Mouse (Mus musculus): ENCODE measurements at regions not wholly inside any gene's neighbourhood (a gene's known extent, or its start where the extent isn't known, plus 50 kb on each side); places are given as distances from the start of the nearest gene placed in this dataset.

GRCm38 (mm10) chr11:56315221-56315987 lies 274.6 kb upstream of the Nmur2 start:
- no peaks in the 10 kb centered on the region for H3K9me3 ChIP-seq (ENCODE audit: control insufficient read depth, low read length)
- DNase-seq, result no peak
- 82% methylated on average over 5 of the region's 5 CpGs for WGBS
- no peak for ATAC-seq (ENCODE audit: low FRiP score, low TSS enrichment)
- H3K27ac ChIP-seq (replicated peaks; ENCODE audit: low read depth, low read length), result no peak overlapping the region
- no peak overlapping the region for H3K4me2 ChIP-seq (ENCODE audit: low read length)
- H3K9ac ChIP-seq (replicated peaks; ENCODE audit: low read length), result no peak overlapping the region
- H3K27me3 ChIP-seq (ENCODE audit: control insufficient read depth, insufficient read depth, low read length), result no peaks in the 10 kb centered on the region
- H3K4me1 ChIP-seq (ENCODE audit: control insufficient read depth, insufficient read depth, low read length), result no peaks in the 10 kb centered on the region
- no peaks in the 10 kb centered on the region for H3K36me3 ChIP-seq (ENCODE audit: control insufficient read depth, insufficient read depth, low read length)
- H3K4me3 ChIP-seq (replicated peaks; ENCODE audit: low read depth, low read length), result no peak overlapping the region

GRCm38 (mm10) chr11:56309549-56309948 lies 268.7 kb upstream of the Nmur2 start:
- Histone ChIP-seq H3K27ac (replicated peaks; ENCODE audit: low read depth, low read length) (no peak overlapping the region), H3K9ac (replicated peaks; ENCODE audit: low read length) (no peak overlapping the region)
- WGBS, result 87% methylated on average over 1 of the region's 1 CpGs

GRCm38 (mm10) chr11:56308383-56309105 lies 267.7 kb upstream of the Nmur2 start:
- DNase-seq (no peak), ATAC-seq (ENCODE audit: low FRiP score, low TSS enrichment) (no peak)
- Histone ChIP-seq H3K9me3 (ENCODE audit: control insufficient read depth, low read length) (no peaks in the 10 kb centered on the region), H3K4me1 (ENCODE audit: control insufficient read depth, insufficient read depth, low read length) (no peaks in the 10 kb centered on the region), H3K36me3 (ENCODE audit: control insufficient read depth, insufficient read depth, low read length) (no peaks in the 10 kb centered on the region), H3K27ac (replicated peaks; ENCODE audit: low read depth, low read length) (no peak overlapping the region), H3K4me2 (ENCODE audit: low read length) (no peak overlapping the region), H3K9ac (replicated peaks; ENCODE audit: low read length) (no peak overlapping the region), H3K4me3 (replicated peaks; ENCODE audit: low read depth, low read length) (no peak overlapping the region), H3K27me3 (ENCODE audit: control insufficient read depth, insufficient read depth, low read length) (no peaks in the 10 kb centered on the region)
- WGBS, result 86% methylated on average over 5 of the region's 5 CpGs

More at GRCm38 (mm10) chr11:56309549-56309948, 268.7 kb upstream of the Nmur2 start:
- no peak for ATAC-seq (ENCODE audit: low FRiP score, low TSS enrichment)
- Histone ChIP-seq H3K4me3 (replicated peaks; ENCODE audit: low read depth, low read length) (no peak overlapping the region), H3K27me3 (ENCODE audit: control insufficient read depth, insufficient read depth, low read length) (no peaks in the 10 kb centered on the region), H3K9me3 (ENCODE audit: control insufficient read depth, low read length) (no peaks in the 10 kb centered on the region), H3K4me1 (ENCODE audit: control insufficient read depth, insufficient read depth, low read length) (no peaks in the 10 kb centered on the region), H3K36me3 (ENCODE audit: control insufficient read depth, insufficient read depth, low read length) (no peaks in the 10 kb centered on the region), H3K4me2 (ENCODE audit: low read length) (no peak overlapping the region)
- DNase-seq, result no peak

GRCm38 (mm10) chr11:56307051-56307450 lies 266.2 kb upstream of the Nmur2 start:
- no peak overlapping the region for H3K9ac ChIP-seq (replicated peaks; ENCODE audit: low read length)
- H3K4me3 ChIP-seq (replicated peaks; ENCODE audit: low read depth, low read length), result no peak overlapping the region
- H3K4me1 ChIP-seq (ENCODE audit: control insufficient read depth, insufficient read depth, low read length), result no peaks in the 10 kb centered on the region
- DNase-seq (peak; percentile 17), ATAC-seq (ENCODE audit: low FRiP score, low TSS enrichment) (no peak)
- WGBS, result 33% methylated on average over 3 of the region's 3 CpGs
- H3K4me2 ChIP-seq (ENCODE audit: low read length), result no peak overlapping the region
- no peak overlapping the region for H3K27ac ChIP-seq (replicated peaks; ENCODE audit: low read depth, low read length)
- H3K9me3 ChIP-seq (ENCODE audit: control insufficient read depth, low read length), result no peaks in the 10 kb centered on the region
- no peaks in the 10 kb centered on the region for H3K36me3 ChIP-seq (ENCODE audit: control insufficient read depth, insufficient read depth, low read length)
- no peaks in the 10 kb centered on the region for H3K27me3 ChIP-seq (ENCODE audit: control insufficient read depth, insufficient read depth, low read length)

- H3K4me1 ChIP-seq (ENCODE audit: control insufficient read depth, insufficient read depth, low read length), result peaks cover 7% of the 10 kb centered on the region; the same call in 1 of the 2 replicates
- ATAC-seq (ENCODE audit: low FRiP score, low TSS enrichment) (peak; percentile 20; the same call in 1 of the 2 replicates), DNase-seq (peak; percentile 64)
- no peaks in the 10 kb centered on the region for H3K36me3 ChIP-seq (ENCODE audit: control insufficient read depth, insufficient read depth, low read length)
- WGBS, result 48% methylated on average over 13 of the region's 13 CpGs
- H3K27me3 ChIP-seq (ENCODE audit: control insufficient read depth, insufficient read depth, low read length), result no peaks in the 10 kb centered on the region
- no peak overlapping the region for H3K4me3 ChIP-seq (replicated peaks; ENCODE audit: low read depth, low read length)
- no peaks in the 10 kb centered on the region for H3K9me3 ChIP-seq (ENCODE audit: control insufficient read depth, low read length)
- H3K9ac ChIP-seq (replicated peaks; ENCODE audit: low read length), result no peak overlapping the region
- H3K4me2 ChIP-seq (ENCODE audit: low read length), result peak overlapping the region; percentile 19
- H3K27ac ChIP-seq (replicated peaks; ENCODE audit: low read depth, low read length), result peak overlapping the region; percentile 58
Observed at GRCm38 (mm10) chr11:56290651-56291578, 250.1 kb upstream of the Nmur2 start.

- no peak overlapping the region for H3K4me3 ChIP-seq (replicated peaks; ENCODE audit: low read depth, low read length)
- no peak overlapping the region for H3K4me2 ChIP-seq (ENCODE audit: low read length)
- WGBS, result 90% methylated on average over 2 of the region's 2 CpGs
- H3K4me1 ChIP-seq (ENCODE audit: control insufficient read depth, insufficient read depth, low read length), result peaks cover 4% of the 10 kb centered on the region; the same call in 1 of the 2 replicates
- H3K27me3 ChIP-seq (ENCODE audit: control insufficient read depth, insufficient read depth, low read length), result no peaks in the 10 kb centered on the region
- no peak overlapping the region for H3K27ac ChIP-seq (replicated peaks; ENCODE audit: low read depth, low read length)
- DNase-seq (no peak), ATAC-seq (ENCODE audit: low FRiP score, low TSS enrichment) (no peak)
- H3K9ac ChIP-seq (replicated peaks; ENCODE audit: low read length), result no peak overlapping the region
- H3K9me3 ChIP-seq (ENCODE audit: control insufficient read depth, low read length), result no peaks in the 10 kb centered on the region
- no peaks in the 10 kb centered on the region for H3K36me3 ChIP-seq (ENCODE audit: control insufficient read depth, insufficient read depth, low read length)
Observed at GRCm38 (mm10) chr11:56285575-56286260, 244.9 kb upstream of the Nmur2 start.

GRCm38 (mm10) chr11:56281201-56281600 lies 240.4 kb upstream of the Nmur2 start:
- 79% methylated on average over 4 of the region's 4 CpGs for WGBS
- Histone ChIP-seq H3K4me2 (ENCODE audit: low read length) (no peak overlapping the region), H3K9me3 (ENCODE audit: control insufficient read depth, low read length) (no peaks in the 10 kb centered on the region), H3K4me3 (replicated peaks; ENCODE audit: low read depth, low read length) (no peak overlapping the region), H3K4me1 (ENCODE audit: control insufficient read depth, insufficient read depth, low read length) (no peaks in the 10 kb centered on the region), H3K36me3 (ENCODE audit: control insufficient read depth, insufficient read depth, low read length) (no peaks in the 10 kb centered on the region), H3K9ac (replicated peaks; ENCODE audit: low read length) (no peak overlapping the region), H3K27ac (replicated peaks; ENCODE audit: low read depth, low read length) (no peak overlapping the region), H3K27me3 (ENCODE audit: control insufficient read depth, insufficient read depth, low read length) (no peaks in the 10 kb centered on the region)
- ATAC-seq (ENCODE audit: low FRiP score, low TSS enrichment), result no peak
- DNase-seq, result no peak

- H3K36me3 ChIP-seq (ENCODE audit: control insufficient read depth, insufficient read depth, low read length), result no peaks in the 10 kb centered on the region
- no peak overlapping the region for H3K9ac ChIP-seq (replicated peaks; ENCODE audit: low read length)
- no peaks in the 10 kb centered on the region for H3K9me3 ChIP-seq (ENCODE audit: control insufficient read depth, low read length)
- no peaks in the 10 kb centered on the region for H3K4me1 ChIP-seq (ENCODE audit: control insufficient read depth, insufficient read depth, low read length)
- H3K27ac ChIP-seq (replicated peaks; ENCODE audit: low read depth, low read length), result no peak overlapping the region
- no peak overlapping the region for H3K4me3 ChIP-seq (replicated peaks; ENCODE audit: low read depth, low read length)
- H3K4me2 ChIP-seq (ENCODE audit: low read length), result no peak overlapping the region
- DNase-seq (no peak), ATAC-seq (ENCODE audit: low FRiP score, low TSS enrichment) (no peak)
- H3K27me3 ChIP-seq (ENCODE audit: control insufficient read depth, insufficient read depth, low read length), result no peaks in the 10 kb centered on the region
- 55% methylated on average over 2 of the region's 2 CpGs for WGBS
Observed at GRCm38 (mm10) chr11:56280216-56280615, 239.4 kb upstream of the Nmur2 start.

Data from midbrain, embryonic 14.5 days (tissue).